Mouse (Mus musculus) kidney, embryonic 16.5 days (tissue): ENCODE measurements at regions not wholly inside any gene's neighbourhood (a gene's known extent, or its start where the extent isn't known, plus 50 kb on each side); places are given as distances from the start of the nearest gene placed in this dataset.
A peak's percentile ranks its signal among the peaks of the same experiment; 100 is the strongest.

Experiments used
- ATAC-seq: fragments of 200-750 bp; cut with Nextera tagmentation; 2 replicates; pipeline ENCODE4 v1.8.0; 2017; ENCODE audit warnings: moderate TSS enrichment; ENCODE audit not compliant: low FRiP score, low TSS enrichment
- H3K27ac ChIP-seq: fragments of 300-500 bp; sonication (generic); 2 replicates; pipeline ENCODE4 v1.5.1; 2014; ENCODE audit warnings: low read length
- H3K27me3 ChIP-seq: fragments of 300-500 bp; sonication (generic); 2 replicates; pipeline ENCODE4 v1.6.1; 2014; ENCODE audit warnings: low read length, control low read depth, mixed read lengths; ENCODE audit not compliant: insufficient read depth
- H3K36me3 ChIP-seq: fragments of 300-500 bp; sonication (generic); 2 replicates; pipeline ENCODE4 v1.6.1; 2014; ENCODE audit warnings: low read length, control low read depth, mixed read lengths; ENCODE audit not compliant: insufficient read depth
- H3K4me1 ChIP-seq: fragments of 300-500 bp; sonication (generic); 2 replicates; pipeline ENCODE4 v1.6.1; 2014; ENCODE audit warnings: low read length, control low read depth, mixed read lengths; ENCODE audit not compliant: insufficient read depth
- H3K4me2 ChIP-seq: fragments of 300-500 bp; sonication (generic); replicated peaks from 2 replicates; pipeline ENCODE4 v1.6.1; 2014; ENCODE audit warnings: low read depth, low read length
- H3K4me3 ChIP-seq: fragments of 300-500 bp; sonication (generic); 2 replicates; pipeline ENCODE4 v1.5.1; 2014; ENCODE audit warnings: mild to moderate bottlenecking, low read length
- H3K9ac ChIP-seq: fragments of 300-500 bp; sonication (generic); replicated peaks from 2 replicates; pipeline ENCODE4 v1.6.1; 2014; ENCODE audit warnings: low read length
- H3K9me3 ChIP-seq: fragments of 300-500 bp; sonication (generic); 2 replicates; pipeline ENCODE4 v1.6.1; 2016; ENCODE audit warnings: low read length, control low read depth
- WGBS: fragments of 180-500 bp; shearing (Covaris S2); extraction: QIAGEN DNeasy Blood & Tissue Kit; methylation state at CpG from one replicate; pipeline ENCODE4 v1.1.7; 2014; 5-methylcytosine and 5-hydroxymethylcytosine counted together

- no peak overlapping the region for H3K4me3 ChIP-seq
- no peak overlapping the region for H3K27ac ChIP-seq
- no peaks in the 10 kb centered on the region for H3K27me3 ChIP-seq
- H3K4me1 ChIP-seq, result no peaks in the 10 kb centered on the region
- 39% methylated on average over 2 of the region's 2 CpGs for WGBS
- H3K9me3 ChIP-seq, result no peaks in the 10 kb centered on the region
- H3K4me2 ChIP-seq, result no peak overlapping the region
- no peak overlapping the region for H3K9ac ChIP-seq
- H3K36me3 ChIP-seq, result no peaks in the 10 kb centered on the region
- ATAC-seq, result no peak
These were observed 199.9 kb downstream of the Dph6 start for GRCm38 (mm10) chr2:114454901-114455300.

- H3K4me1 ChIP-seq, result no peaks in the 10 kb centered on the region
- H3K9me3 ChIP-seq, result no peaks in the 10 kb centered on the region
- H3K4me3 ChIP-seq, result no peak overlapping the region
- H3K9ac ChIP-seq, result no peak overlapping the region
- no peak for ATAC-seq
- H3K4me2 ChIP-seq, result no peak overlapping the region
- WGBS, result 74% methylated on average over 1 of the region's 1 CpGs
- H3K36me3 ChIP-seq, result no peaks in the 10 kb centered on the region
- no peak overlapping the region for H3K27ac ChIP-seq
- no peaks in the 10 kb centered on the region for H3K27me3 ChIP-seq
These were observed 204.6 kb downstream of the Dph6 start for GRCm38 (mm10) chr2:114450185-114450584.

- no peak overlapping the region for H3K4me3 ChIP-seq
- no peaks in the 10 kb centered on the region for H3K9me3 ChIP-seq
- H3K4me2 ChIP-seq, result no peak overlapping the region
- H3K9ac ChIP-seq, result no peak overlapping the region
- no peak overlapping the region for H3K27ac ChIP-seq
- H3K27me3 ChIP-seq, result no peaks in the 10 kb centered on the region
- H3K36me3 ChIP-seq, result no peaks in the 10 kb centered on the region
- ATAC-seq, result no peak
- WGBS, result 74% methylated on average over 2 of the region's 2 CpGs
- no peaks in the 10 kb centered on the region for H3K4me1 ChIP-seq
These were observed 211.0 kb downstream of the Dph6 start for GRCm38 (mm10) chr2:114443801-114444200.

GRCm38 (mm10) chr2:114440943-114441342 lies 213.8 kb downstream of the Dph6 start:
- Histone ChIP-seq H3K9ac (no peak overlapping the region), H3K27me3 (no peaks in the 10 kb centered on the region), H3K4me1 (no peaks in the 10 kb centered on the region), H3K4me2 (no peak overlapping the region), H3K4me3 (no peak overlapping the region), H3K9me3 (no peaks in the 10 kb centered on the region), H3K36me3 (no peaks in the 10 kb centered on the region), H3K27ac (no peak overlapping the region)
- 52% methylated on average over 6 of the region's 6 CpGs for WGBS
- no peak for ATAC-seq

- WGBS, result 50% methylated on average over 1 of the region's 1 CpGs
- Histone ChIP-seq H3K9me3 (no peaks in the 10 kb centered on the region), H3K27ac (no peak overlapping the region), H3K4me1 (no peaks in the 10 kb centered on the region), H3K4me3 (no peak overlapping the region), H3K9ac (no peak overlapping the region), H3K4me2 (no peak overlapping the region), H3K36me3 (no peaks in the 10 kb centered on the region), H3K27me3 (no peaks in the 10 kb centered on the region)
- ATAC-seq, result no peak
These were observed 215.1 kb downstream of the Dph6 start for GRCm38 (mm10) chr2:114439668-114440067.

GRCm38 (mm10) chr2:114438048-114438447 lies 216.7 kb downstream of the Dph6 start:
- Histone ChIP-seq H3K4me1 (no peaks in the 10 kb centered on the region), H3K27ac (no peak overlapping the region), H3K4me3 (no peak overlapping the region), H3K36me3 (no peaks in the 10 kb centered on the region), H3K4me2 (no peak overlapping the region), H3K27me3 (no peaks in the 10 kb centered on the region), H3K9ac (no peak overlapping the region), H3K9me3 (no peaks in the 10 kb centered on the region)
- ATAC-seq, result no peak
- 38% methylated on average over 3 of the region's 3 CpGs for WGBS

GRCm38 (mm10) chr2:114427426-114428157 lies 226.3 kb upstream of the Zfp770 start:
- Histone ChIP-seq H3K36me3 (no peaks in the 10 kb centered on the region), H3K9me3 (no peaks in the 10 kb centered on the region), H3K27me3 (no peaks in the 10 kb centered on the region), H3K4me2 (no peak overlapping the region), H3K9ac (no peak overlapping the region), H3K4me1 (no peaks in the 10 kb centered on the region), H3K4me3 (no peak overlapping the region), H3K27ac (no peak overlapping the region)
- ATAC-seq, result no peak
- 73% methylated on average over 10 of the region's 10 CpGs for WGBS

GRCm38 (mm10) chr2:114419346-114419745 lies 218.1 kb upstream of the Zfp770 start:
- H3K4me2 ChIP-seq, result no peak overlapping the region
- no peak overlapping the region for H3K4me3 ChIP-seq
- no peak overlapping the region for H3K9ac ChIP-seq
- peak overlapping the region; percentile 38; the same call in 1 of the 2 replicates for H3K27ac ChIP-seq
- H3K4me1 ChIP-seq, result no peaks in the 10 kb centered on the region
- no peaks in the 10 kb centered on the region for H3K9me3 ChIP-seq
- H3K36me3 ChIP-seq, result no peaks in the 10 kb centered on the region
- WGBS, result 51% methylated on average over 3 of the region's 3 CpGs
- no peak for ATAC-seq
- H3K27me3 ChIP-seq, result no peaks in the 10 kb centered on the region

- H3K4me3 ChIP-seq, result no peak overlapping the region
- no peaks in the 10 kb centered on the region for H3K36me3 ChIP-seq
- H3K9ac ChIP-seq, result no peak overlapping the region
- no peaks in the 10 kb centered on the region for H3K4me1 ChIP-seq
- no peak overlapping the region for H3K4me2 ChIP-seq
- H3K9me3 ChIP-seq, result no peaks in the 10 kb centered on the region
- H3K27ac ChIP-seq, result no peak overlapping the region
- no peaks in the 10 kb centered on the region for H3K27me3 ChIP-seq
- 96% methylated on average over 3 of the region's 3 CpGs for WGBS
- no peak for ATAC-seq
These were observed 211.7 kb upstream of the Zfp770 start for GRCm38 (mm10) chr2:114413013-114413412.

- Histone ChIP-seq H3K4me1 (no peaks in the 10 kb centered on the region), H3K4me2 (no peak overlapping the region), H3K27me3 (no peaks in the 10 kb centered on the region), H3K27ac (no peak overlapping the region), H3K4me3 (no peak overlapping the region), H3K36me3 (no peaks in the 10 kb centered on the region), H3K9ac (no peak overlapping the region), H3K9me3 (no peaks in the 10 kb centered on the region)
- 55% methylated on average over 17 of the region's 17 CpGs for WGBS
- no peak for ATAC-seq
These were observed 210.9 kb upstream of the Zfp770 start for GRCm38 (mm10) chr2:114411940-114412715.
